Mouse (Mus musculus) limb, embryonic 13.5 days (tissue): ENCODE data around the gene Asf1b. TPM values are rescaled to one million over a fixed set of nuclear protein-coding genes. Genes with fewer than 3 reads are reported as not detected.
"Not testable (repeated sequence)": the region's sequence is repeated elsewhere in the genome, so short reads cannot be mapped to it uniquely, and the experiment has no call there.

Source experiments
- ATAC-seq: fragments of 200-750 bp; cut with Nextera tagmentation; 2 replicates; pipeline ENCODE4 v1.8.0; 2017; ENCODE audit warnings: low read depth, moderate number of reproducible peaks, moderate TSS enrichment; ENCODE audit not compliant: low FRiP score
- H3K27ac ChIP-seq: fragments of 300-500 bp; sonication (generic); 2 replicates; pipeline ENCODE4 v1.5.1; 2015; ENCODE audit warnings: inconsistent platforms, mild to moderate bottlenecking, moderate library complexity
- H3K27me3 ChIP-seq: fragments of 300-500 bp; sonication (generic); 2 replicates; pipeline ENCODE4 v1.6.1; 2015; ENCODE audit warnings: mild to moderate bottlenecking, inconsistent platforms
- H3K36me3 ChIP-seq: fragments of 300-500 bp; sonication (generic); 2 replicates; pipeline ENCODE4 v1.6.1; 2015; ENCODE audit warnings: inconsistent platforms, mild to moderate bottlenecking, moderate library complexity
- H3K4me1 ChIP-seq: fragments of 300-500 bp; sonication (generic); 2 replicates; pipeline ENCODE4 v1.6.1; 2015; ENCODE audit warnings: inconsistent platforms
- H3K4me2 ChIP-seq: fragments of 300-500 bp; sonication (generic); replicated peaks from 2 replicates; pipeline ENCODE4 v1.6.1; 2015; ENCODE audit warnings: inconsistent platforms, mild to moderate bottlenecking, moderate library complexity
- H3K4me3 ChIP-seq: fragments of 300-500 bp; sonication (generic); 2 replicates; pipeline ENCODE4 v1.5.1; 2015; ENCODE audit warnings: moderate library complexity, mild to moderate bottlenecking, inconsistent platforms
- H3K9ac ChIP-seq: fragments of 300-500 bp; sonication (generic); 2 replicates; pipeline ENCODE4 v1.6.1; 2015; ENCODE audit warnings: mild to moderate bottlenecking, inconsistent platforms
- H3K9me3 ChIP-seq: fragments of 300-500 bp; sonication (generic); 2 replicates; pipeline ENCODE4 v1.6.1; 2016; ENCODE audit warnings: inconsistent platforms
- WGBS: fragments of 180-500 bp; shearing (Covaris S2); methylation state at CpG from one replicate; pipeline ENCODE4 v1.1.7; 2015; 5-methylcytosine and 5-hydroxymethylcytosine counted together
- polyA plus RNA-seq: library from polyadenylated mRNA; unstranded; fragments of >200 nt; fragmentation: Nextera tagmentation; extraction: Ambion mirVana; gene quantifications from 2 replicates; pipeline ENCODE4 v1.2.1, GENCODE M21; 2015

Gene Asf1b
- polyA plus RNA-seq, 1 experiment from 2014 or later = 52.9 TPM

DNA sequence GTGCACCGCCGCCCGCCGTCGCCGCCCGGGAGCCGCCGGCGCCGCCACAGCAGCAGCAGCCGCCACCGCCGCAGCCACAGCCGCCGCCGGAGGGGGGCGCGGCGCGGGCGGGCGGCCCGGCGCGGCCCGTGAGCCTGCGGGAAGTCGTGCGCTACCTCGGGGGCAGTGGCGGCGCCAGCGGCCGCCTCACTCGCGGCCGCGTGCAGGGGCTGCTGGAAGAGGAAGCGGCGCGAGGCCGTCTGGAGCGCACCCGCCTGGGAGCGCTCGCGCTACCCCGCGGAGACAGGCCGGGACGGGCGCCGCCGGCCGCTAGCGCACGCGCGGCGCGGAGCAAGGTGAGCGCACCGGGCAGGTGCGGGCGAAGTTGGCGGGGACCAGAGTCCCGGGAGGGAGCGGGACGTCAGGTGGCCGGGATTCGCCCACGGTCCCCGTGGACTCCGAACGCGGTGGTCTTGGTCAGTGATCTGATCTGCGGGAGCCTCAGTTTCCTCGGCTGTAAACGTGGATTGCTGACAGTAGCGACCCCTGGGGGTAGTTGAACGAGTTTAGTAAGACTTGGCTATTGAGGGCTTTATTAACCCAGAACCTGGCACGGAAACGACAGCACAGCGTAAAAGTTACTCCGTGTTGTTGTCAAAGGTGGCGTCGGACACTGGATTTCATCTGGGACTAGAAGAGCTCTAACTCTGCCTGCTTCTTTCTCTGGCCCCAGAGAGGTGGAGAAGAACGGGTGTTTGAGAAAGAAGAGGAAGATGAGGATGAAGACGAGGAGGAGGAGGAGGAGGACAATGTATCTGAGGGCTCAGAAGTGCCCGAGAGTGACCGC is 43.1 kb downstream of the Asf1b start:
- Histone ChIP-seq H3K27ac (peak overlapping the region; percentile 87), H3K4me1 (peaks cover 46% of the 10 kb centered on the region), H3K27me3 (0 out of 2 replicates have a peak, but pooled peaks cover 12% of the 10 kb centered on the region), H3K9me3 (no peaks in the 10 kb centered on the region), H3K36me3 (peaks cover 53% of the 10 kb centered on the region), H3K4me2 (peak overlapping the region; percentile 85), H3K4me3 (peak overlapping the region; percentile 75), H3K9ac (peak overlapping the region; percentile 82)
- 1% methylated on average over 70 of the region's 92 CpGs for WGBS
- ATAC-seq = no peak

DNA sequence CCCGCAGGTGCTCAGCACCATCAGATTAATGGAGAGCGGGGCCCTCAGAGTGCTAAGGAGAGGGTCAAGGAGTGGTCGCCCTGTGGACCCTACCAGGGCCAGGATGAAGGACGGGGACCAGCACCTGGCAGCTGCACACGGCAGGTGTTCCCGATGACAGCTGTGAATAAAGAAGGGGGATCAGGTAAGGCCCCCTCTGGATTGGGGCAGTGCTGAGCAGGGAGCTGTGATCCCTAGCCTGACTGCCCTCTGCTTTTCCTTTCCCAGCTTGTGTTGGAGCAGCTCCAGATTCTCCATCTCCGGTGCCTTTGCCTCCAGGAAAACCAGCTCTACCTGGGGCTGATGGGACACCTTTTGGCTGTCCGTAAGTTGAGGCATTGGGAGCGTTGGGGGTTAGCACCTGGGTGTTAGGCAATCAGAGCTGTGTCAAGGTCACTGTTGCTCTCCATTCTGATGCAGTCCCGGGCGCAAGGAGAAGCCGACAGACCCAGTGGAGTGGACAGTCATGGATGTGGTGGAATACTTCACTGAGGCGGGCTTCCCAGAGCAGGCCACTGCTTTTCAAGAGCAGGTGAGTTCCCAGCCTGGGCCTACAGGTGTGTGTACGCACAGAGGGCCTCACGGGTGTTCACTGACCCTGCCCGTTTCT is 43.9 kb downstream of the Asf1b start:
- H3K4me1 ChIP-seq = peaks cover 54% of the 10 kb centered on the region

GRCm38 (mm10) chr8:83999825-84000224 is 44.5 kb downstream of the Asf1b start:
- Histone ChIP-seq H3K4me3 (no peak overlapping the region), H3K27ac (no peak overlapping the region), H3K9me3 (no peaks in the 10 kb centered on the region), H3K9ac (no peak overlapping the region), H3K4me1 (peaks cover 57% of the 10 kb centered on the region), H3K27me3 (0 out of 2 replicates have a peak, but pooled peaks cover 12% of the 10 kb centered on the region), H3K36me3 (peaks cover 41% of the 10 kb centered on the region), H3K4me2 (peak overlapping the region; percentile 85; the same call in 1 of the 2 replicates)
- ATAC-seq = no peak
- 90% methylated on average over 2 of the region's 2 CpGs for WGBS

More for the DNA sequence above, 43.9 kb downstream of the Asf1b start:
- peak overlapping the region; percentile 85 for H3K4me2 ChIP-seq
- peak overlapping the region; percentile 75 for H3K4me3 ChIP-seq
- H3K27me3 ChIP-seq = 0 out of 2 replicates have a peak, but pooled peaks cover 12% of the 10 kb centered on the region
- peak overlapping the region; percentile 82 for H3K9ac ChIP-seq
- whole genome bisulfite sequencing = 65% methylated on average over 16 of the region's 16 CpGs
- H3K27ac ChIP-seq = 0 out of 2 replicates have a peak overlapping the region, but pooled peaks have one; percentile 87
- no peaks in the 10 kb centered on the region for H3K9me3 ChIP-seq
- peaks cover 47% of the 10 kb centered on the region for H3K36me3 ChIP-seq
- ATAC-seq = no peak

DNA sequence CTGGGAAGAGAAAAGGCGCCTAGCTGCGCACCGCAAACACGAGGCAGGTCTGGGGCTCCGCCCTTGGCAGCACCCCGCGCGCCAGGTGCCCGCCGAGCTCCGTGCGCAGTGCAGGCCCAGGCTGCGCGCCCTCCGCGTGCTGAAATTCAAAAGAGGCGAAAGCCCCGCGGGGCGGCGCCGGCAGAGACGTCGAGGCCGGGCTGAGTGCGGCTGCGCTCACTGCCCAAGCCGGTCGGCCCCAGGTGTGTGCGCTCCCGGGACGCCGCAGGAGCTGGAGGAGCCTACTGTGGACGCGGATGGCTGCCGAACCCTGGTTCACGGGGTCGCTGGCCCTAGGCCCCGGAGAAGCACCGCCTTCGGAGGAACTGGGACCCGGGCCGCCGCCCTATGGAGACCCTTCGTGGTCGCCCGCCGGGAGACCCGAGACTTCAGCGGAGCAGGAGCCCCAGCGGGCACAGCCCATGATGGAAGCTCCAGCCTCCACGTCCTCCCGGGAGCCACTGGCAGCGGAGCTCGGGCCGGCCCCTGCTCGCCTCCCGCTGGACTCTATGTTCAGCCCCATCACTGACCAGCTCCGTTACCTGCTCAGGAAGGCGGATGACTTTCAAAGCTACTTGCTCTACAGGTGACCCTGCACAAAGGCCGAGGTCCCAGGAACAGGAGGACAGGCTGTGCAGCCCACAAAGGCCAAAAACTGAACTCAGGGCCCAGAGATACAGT is 46.1 kb downstream of the Asf1b start, which contains the start of gene 1700067K01Rik:
1700067K01Rik (plus strand) TSS at position 222 of the 720 bp plus-strand sequence.
- Histone ChIP-seq H3K27me3 (0 out of 2 replicates have a peak, but pooled peaks cover 12% of the 10 kb centered on the region), H3K4me2 (peak within 1 kb of the TSS; percentile 47), H3K4me1 (peaks cover 53% of the 10 kb centered on the region), H3K4me3 (peak within 1 kb of the TSS; percentile 15; the same call in 1 of the 2 replicates), H3K9ac (peak within 1 kb of the TSS; percentile 51), H3K36me3 (peaks cover 36% of the 10 kb centered on the region), H3K9me3 (no peaks in the 10 kb centered on the region), H3K27ac (no peak within 1 kb of the TSS)
- no peak for ATAC-seq
- WGBS = 24% methylated on average over 61 of the region's 61 CpGs

GRCm38 (mm10) chr8:84002957-84003611 is 47.8 kb downstream of the Asf1b start:
- Histone ChIP-seq H3K4me2 (no peak overlapping the region), H3K9me3 (no peaks in the 10 kb centered on the region), H3K27ac (no peak overlapping the region), H3K4me3 (no peak overlapping the region), H3K36me3 (peaks cover 36% of the 10 kb centered on the region), H3K9ac (no peak overlapping the region), H3K4me1 (peaks cover 52% of the 10 kb centered on the region), H3K27me3 (0 out of 2 replicates have a peak, but pooled peaks cover 12% of the 10 kb centered on the region)
- 71% methylated on average over 12 of the region's 12 CpGs for WGBS
- ATAC-seq = no peak

GRCm38 (mm10) chr8:84003612-84004246 is 48.4 kb downstream of the Asf1b start:
- Histone ChIP-seq H3K9ac (peak overlapping the region; percentile 85), H3K4me3 (peak overlapping the region; percentile 67), H3K4me2 (peak overlapping the region; percentile 91), H3K4me1 (peaks cover 51% of the 10 kb centered on the region), H3K36me3 (peaks cover 36% of the 10 kb centered on the region), H3K27ac (no peak overlapping the region), H3K27me3 (0 out of 2 replicates have a peak, but pooled peaks cover 12% of the 10 kb centered on the region), H3K9me3 (no peaks in the 10 kb centered on the region)
- 71% methylated on average over 6 of the region's 6 CpGs for WGBS
- no peak for ATAC-seq

DNA sequence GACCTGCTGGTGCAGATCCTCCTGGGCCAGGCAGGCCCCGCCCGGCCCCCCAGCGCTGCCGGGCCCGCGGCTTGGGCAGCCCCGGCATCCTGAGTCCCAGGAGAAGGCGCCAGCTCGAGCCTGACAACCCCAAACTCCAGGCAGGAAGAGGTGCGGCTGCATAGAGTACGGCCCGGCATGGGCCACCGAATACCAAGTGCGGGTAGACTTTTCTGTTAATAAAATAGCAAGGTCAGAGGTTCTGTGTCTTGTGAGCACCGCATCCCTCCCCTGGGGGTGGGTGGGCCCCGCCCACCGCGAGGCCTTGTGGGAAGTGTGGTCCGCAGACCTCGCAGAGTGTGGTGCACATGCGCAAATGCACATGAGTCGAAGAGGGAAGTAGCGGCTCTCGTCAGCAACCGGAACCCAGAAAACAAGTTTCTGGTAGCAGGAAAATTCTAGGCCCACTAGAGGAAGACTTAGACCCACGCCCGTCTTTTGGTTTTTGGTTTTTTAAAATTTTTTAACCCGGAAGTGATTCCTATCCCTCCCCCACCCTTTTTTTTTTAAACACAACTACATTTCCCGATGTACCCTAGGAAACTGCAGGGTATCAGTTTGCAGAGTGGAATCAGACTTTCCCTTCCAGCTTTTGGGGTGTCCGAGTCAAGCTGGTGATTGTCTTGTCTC is 49.4 kb downstream of the Asf1b start:
- WGBS = 1% methylated on average over 30 of the region's 30 CpGs
- Histone ChIP-seq H3K27ac (peak overlapping the region; percentile 88), H3K9ac (peak overlapping the region; percentile 85), H3K9me3 (no peaks in the 10 kb centered on the region), H3K4me1 (peaks cover 44% of the 10 kb centered on the region), H3K4me3 (peak overlapping the region; percentile 67), H3K4me2 (peak overlapping the region; percentile 91), H3K27me3 (peaks cover 14% of the 10 kb centered on the region; the same call in 1 of the 2 replicates), H3K36me3 (peaks cover 29% of the 10 kb centered on the region)
- peak; percentile 88 for ATAC-seq

DNA sequence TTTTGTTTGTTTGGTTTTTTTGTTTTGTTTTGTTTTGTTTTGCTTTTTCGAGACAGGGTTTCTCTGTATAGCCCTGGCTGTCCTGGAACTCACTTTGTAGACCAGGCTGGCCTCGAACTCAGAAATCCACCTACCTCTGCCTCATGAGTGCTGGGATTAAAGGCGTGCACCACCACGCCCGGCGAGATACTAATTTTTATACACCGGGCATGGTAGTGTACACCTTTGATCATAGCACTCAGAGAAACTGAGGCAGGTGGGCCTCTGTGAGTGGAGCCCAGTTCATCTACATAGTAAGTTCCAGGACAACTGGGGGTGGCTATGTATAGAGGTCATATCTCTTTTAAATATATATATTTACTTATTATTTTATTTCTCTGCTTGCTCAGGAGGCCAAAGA is 50.2 kb downstream of the Asf1b start:
- H3K27me3 ChIP-seq = peaks cover 18% of the 10 kb centered on the region
- not testable (repeated sequence) for ATAC-seq, H3K9ac ChIP-seq, H3K4me3 ChIP-seq, H3K9me3 ChIP-seq, H3K4me2 ChIP-seq
- H3K4me1 ChIP-seq = peaks cover 46% of the 10 kb centered on the region
- 96% methylated on average over 7 of the region's 7 CpGs for WGBS
- H3K27ac ChIP-seq = 0 out of 2 replicates have a peak overlapping the region, but pooled peaks have one; percentile 88
- H3K36me3 ChIP-seq = peaks cover 23% of the 10 kb centered on the region

DNA sequence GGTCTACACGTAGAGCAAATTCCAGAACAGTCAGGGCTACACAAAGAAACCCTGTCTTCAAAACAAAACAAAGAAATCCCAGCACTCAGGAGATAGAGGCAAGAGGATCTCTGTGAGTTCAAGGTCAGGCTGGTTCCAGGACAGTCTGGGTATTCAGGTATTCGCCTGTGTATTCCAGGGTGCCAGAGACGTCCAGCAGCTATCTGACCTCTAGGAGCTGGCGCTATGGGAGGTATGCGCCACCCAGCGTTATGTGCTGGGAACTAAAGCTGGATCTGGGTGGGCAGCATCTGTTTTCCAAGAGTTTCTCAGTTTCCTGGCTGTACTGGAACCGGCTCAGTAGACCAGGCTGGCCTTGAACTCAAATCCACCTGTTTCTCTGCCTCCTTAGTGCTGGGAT is 53.1 kb downstream of the Asf1b start:
- no peak overlapping the region for H3K4me3 ChIP-seq
- WGBS = 29% methylated on average over 7 of the region's 7 CpGs

GRCm38 (mm10) chr8:84009876-84010275 is 54.6 kb downstream of the Asf1b start:
- H3K9ac ChIP-seq = no peak overlapping the region
- H3K36me3 ChIP-seq = no peaks in the 10 kb centered on the region
- H3K9me3 ChIP-seq = no peaks in the 10 kb centered on the region
- H3K27me3 ChIP-seq = peaks cover 44% of the 10 kb centered on the region
- H3K27ac ChIP-seq = no peak overlapping the region
- WGBS = under 1% methylated on average over 11 of the region's 11 CpGs
- H3K4me2 ChIP-seq = peak overlapping the region; percentile 96; the same call in 1 of the 2 replicates
- peaks cover 33% of the 10 kb centered on the region for H3K4me1 ChIP-seq
- H3K4me3 ChIP-seq = peak overlapping the region; percentile 58; the same call in 1 of the 2 replicates
- peak; percentile 54; the same call in 1 of the 2 replicates for ATAC-seq

More for the DNA sequence above, 53.1 kb downstream of the Asf1b start:
- Histone ChIP-seq H3K27ac (no peak overlapping the region), H3K4me1 (peaks cover 44% of the 10 kb centered on the region), H3K9me3 (no peaks in the 10 kb centered on the region), H3K4me2 (no peak overlapping the region), H3K36me3 (no peaks in the 10 kb centered on the region), H3K9ac (no peak overlapping the region), H3K27me3 (peaks cover 37% of the 10 kb centered on the region)
- ATAC-seq = no peak
